Mouse (Mus musculus) cerebellum, postnatal 36 days (tissue): ENCODE results near the gene Pan3.

Experiments
- DNase-seq, 2 experiments: peaks; one replicate each; pipeline ENCODE4 v3.0.0; 2021 to 2022; ENCODE audit warnings: mixed read lengths in 2 of 2

The Pan3 gene

GRCm38 (mm10) chr5:147429535-147430305 is at the start of gene Pan3:
TSS of gene Pan3 (plus strand) at chr5:147430161.
- DNase-seq, result peak; percentile 95 to 97

- DNase-seq, result no peak
These were observed 48.6 kb upstream of the Pan3 start for GRCm38 (mm10) chr5:147381396-147381795.

- DNase-seq, result no peak
These were observed 43.1 kb upstream of the Pan3 start for GRCm38 (mm10) chr5:147386865-147387264.

- no peak for DNase-seq
These were observed 41.5 kb upstream of the Pan3 start for GRCm38 (mm10) chr5:147388376-147389008.

GRCm38 (mm10) chr5:147389052-147389451 is 40.9 kb upstream of the Pan3 start:
- DNase-seq, result no peak

GRCm38 (mm10) chr5:147390772-147391171 is 39.2 kb upstream of the Pan3 start:
- DNase-seq, result no peak

GRCm38 (mm10) chr5:147392667-147393213 is 37.2 kb upstream of the Pan3 start:
- DNase-seq, result no peak

- DNase-seq, result no peak
These were observed 34.9 kb upstream of the Pan3 start for GRCm38 (mm10) chr5:147395050-147395449.

GRCm38 (mm10) chr5:147399843-147400504 is 30.0 kb upstream of the Pan3 start, which contains the start of gene Flt3:
TSS of gene Flt3 (minus strand) at chr5:147400489.
- peak; percentile 51 to 63 for DNase-seq

- DNase-seq, result no peak
These were observed 29.4 kb upstream of the Pan3 start for GRCm38 (mm10) chr5:147400505-147400979.

- DNase-seq, result peak in 1 of 2 experiments; percentile 17
These were observed 28.9 kb upstream of the Pan3 start for GRCm38 (mm10) chr5:147401024-147401423.

- peak; percentile 75 to 77 for DNase-seq
These were observed 27.5 kb upstream of the Pan3 start for GRCm38 (mm10) chr5:147402505-147402904.

GRCm38 (mm10) chr5:147406135-147406534 is 23.8 kb upstream of the Pan3 start:
- no peak for DNase-seq

GRCm38 (mm10) chr5:147408731-147409130 is 21.2 kb upstream of the Pan3 start:
- peak in 1 of 2 experiments; percentile 14 for DNase-seq

- DNase-seq, result no peak
These were observed 19.4 kb upstream of the Pan3 start for GRCm38 (mm10) chr5:147410585-147410984.

- no peak for DNase-seq
These were observed 12.0 kb upstream of the Pan3 start for GRCm38 (mm10) chr5:147417986-147418385.

- DNase-seq, result peak in 1 of 2 experiments; percentile 43
These were observed 11.4 kb upstream of the Pan3 start for GRCm38 (mm10) chr5:147418394-147419121.

- DNase-seq, result no peak
These were observed 6.3 kb upstream of the Pan3 start for GRCm38 (mm10) chr5:147423612-147424011.

- peak; percentile 67 to 73 for DNase-seq
These were observed 3.7 kb upstream of the Pan3 start for GRCm38 (mm10) chr5:147426048-147426805.

GRCm38 (mm10) chr5:147430361-147430935 is 487 bp downstream of the Pan3 start:
- peak in 1 of 2 experiments; percentile 68 for DNase-seq
